Mouse (Mus musculus) erythroblast, adult 5-6 weeks (primary cell): ENCODE measurements around the gene 0610040J01Rik. TPM values are rescaled to one million over a fixed set of nuclear protein-coding genes. Genes with fewer than 3 reads are reported as not detected.

ENCODE experiments used
- ATAC-seq: replicated peaks from 2 replicates; pipeline ENCODE4 v1.8.0; 2016; ENCODE audit warnings: moderate number of reproducible peaks, mild to moderate bottlenecking, moderate TSS enrichment, inconsistent platforms; ENCODE audit not compliant: poor library complexity, low FRiP score, severe bottlenecking
- total RNA-seq, 2 experiments: library from RNA; stranded (forward) in 1 of 2; stranded (reverse) in 1 of 2; fragments of 150-400 nt in 1 of 2; fragments of 200-764, 138-1000 nt in 1 of 2; gene quantifications; 2 replicates each; pipeline versions ENCODE4 v1.2.3 to v1.2.4; 2015 to 2017; ENCODE audit warnings: low replicate concordance in 2 of 2

Gene 0610040J01Rik
- total RNA-seq, 2 experiments from 2014 or later = 0.77 to 2.4 TPM

- no peak for ATAC-seq
These were observed 15.4 kb downstream of the 0610040J01Rik start for GRCm38 (mm10) chr5:63827415-63828053.

GRCm38 (mm10) chr5:63828380-63829185, 16.4 kb downstream of the 0610040J01Rik start:
- ATAC-seq = no peak

GRCm38 (mm10) chr5:63831054-63831453, 18.9 kb downstream of the 0610040J01Rik start:
- ATAC-seq = no peak

- ATAC-seq = no peak
These were observed 21.8 kb downstream of the 0610040J01Rik start for GRCm38 (mm10) chr5:63833955-63834354.

GRCm38 (mm10) chr5:63834435-63834834, 22.3 kb downstream of the 0610040J01Rik start:
- ATAC-seq = no peak

- ATAC-seq = no peak
These were observed 25.0 kb downstream of the 0610040J01Rik start for GRCm38 (mm10) chr5:63837115-63837514.

GRCm38 (mm10) chr5:63837851-63838250, 25.7 kb downstream of the 0610040J01Rik start:
- no peak for ATAC-seq

GRCm38 (mm10) chr5:63839801-63840416, 27.7 kb downstream of the 0610040J01Rik start:
- no peak for ATAC-seq

GRCm38 (mm10) chr5:63847080-63847479, 34.9 kb downstream of the 0610040J01Rik start:
- ATAC-seq = no peak

GRCm38 (mm10) chr5:63847541-63848226, 35.5 kb downstream of the 0610040J01Rik start:
- no peak for ATAC-seq

- no peak for ATAC-seq
These were observed 46.7 kb downstream of the 0610040J01Rik start for GRCm38 (mm10) chr5:63858901-63859300.

GRCm38 (mm10) chr5:63867421-63867820, 55.3 kb downstream of the 0610040J01Rik start:
- ATAC-seq = no peak

GRCm38 (mm10) chr5:63872176-63872932, 60.2 kb downstream of the 0610040J01Rik start:
- ATAC-seq = no peak

- ATAC-seq = no peak
These were observed 62.7 kb downstream of the 0610040J01Rik start for GRCm38 (mm10) chr5:63874880-63875279.

- ATAC-seq = no peak
These were observed 63.9 kb downstream of the 0610040J01Rik start for GRCm38 (mm10) chr5:63876081-63876480.

GRCm38 (mm10) chr5:63879026-63879425, 66.9 kb downstream of the 0610040J01Rik start:
- no peak for ATAC-seq

GRCm38 (mm10) chr5:63886292-63886691, 74.1 kb downstream of the 0610040J01Rik start:
- no peak for ATAC-seq

GRCm38 (mm10) chr5:63886709-63887108, 74.5 kb downstream of the 0610040J01Rik start:
- peak; percentile 46 for ATAC-seq

- no peak for ATAC-seq
These were observed 74.9 kb downstream of the 0610040J01Rik start for GRCm38 (mm10) chr5:63887111-63887510.
